Mouse (Mus musculus) ovary, adult 18-20 months (tissue): Measurements from ENCODE around the gene Serpinb6a.

ENCODE experiments used
- DNase-seq: peaks from one replicate; pipeline ENCODE4 v3.0.0; 2022; ENCODE audit warnings: low spot score, mixed read lengths

Serpinb6a gene

DNA sequence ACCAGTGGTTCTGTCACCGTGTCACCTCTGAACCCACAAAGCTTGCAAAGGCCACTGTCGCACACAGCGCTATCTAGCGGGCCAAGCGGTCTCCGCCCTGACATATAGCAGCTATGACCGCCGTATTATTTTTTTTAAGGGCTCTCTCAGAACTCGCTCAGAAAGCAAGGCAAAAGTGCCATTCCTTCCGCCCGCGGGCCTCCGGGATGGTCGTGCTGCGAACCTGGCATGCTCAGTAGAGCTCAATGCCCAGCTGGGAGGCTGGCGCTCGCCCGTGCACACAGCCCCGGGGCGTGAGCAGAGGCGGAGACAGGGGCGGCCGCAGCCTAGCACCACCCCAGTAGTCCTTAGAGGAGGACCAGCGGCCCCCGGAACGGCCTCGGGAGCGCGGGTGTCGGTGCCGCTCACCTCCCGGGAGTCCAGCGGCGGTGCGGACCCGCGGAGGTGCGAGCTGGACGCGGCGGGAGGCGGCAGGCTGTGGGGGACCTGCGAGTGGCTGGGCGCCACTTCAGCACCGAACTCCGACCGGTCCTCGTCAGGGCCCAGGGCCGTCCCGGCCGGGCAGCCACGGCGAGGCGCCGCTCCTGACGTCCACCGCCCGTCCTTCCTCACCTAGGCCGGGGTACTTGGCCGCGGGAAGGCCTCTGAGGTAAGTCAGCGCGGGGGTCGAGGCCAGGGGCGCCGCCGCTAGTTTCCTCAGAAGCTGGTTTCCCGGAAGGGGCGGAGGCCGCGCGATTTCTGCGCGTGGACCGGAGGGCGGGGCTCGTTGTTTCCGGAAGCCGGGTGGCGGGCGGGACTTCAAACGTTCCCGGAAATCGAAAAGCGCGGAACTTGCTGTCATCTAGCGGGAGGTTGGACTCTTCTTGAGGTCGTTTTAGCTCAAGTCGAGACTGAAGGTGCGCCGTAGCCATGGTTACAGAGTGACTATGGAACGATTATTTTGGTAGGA is at the start of gene Serpinb6a, which contains the start of gene Ripk1:
Gene Serpinb6a, minus strand, starts transcription at position 737 of the 949 bp plus-strand sequence.
Gene Ripk1, plus strand, starts transcription at position 306 of the 949 bp plus-strand sequence.
- DNase-seq: peak; percentile 84

DNA sequence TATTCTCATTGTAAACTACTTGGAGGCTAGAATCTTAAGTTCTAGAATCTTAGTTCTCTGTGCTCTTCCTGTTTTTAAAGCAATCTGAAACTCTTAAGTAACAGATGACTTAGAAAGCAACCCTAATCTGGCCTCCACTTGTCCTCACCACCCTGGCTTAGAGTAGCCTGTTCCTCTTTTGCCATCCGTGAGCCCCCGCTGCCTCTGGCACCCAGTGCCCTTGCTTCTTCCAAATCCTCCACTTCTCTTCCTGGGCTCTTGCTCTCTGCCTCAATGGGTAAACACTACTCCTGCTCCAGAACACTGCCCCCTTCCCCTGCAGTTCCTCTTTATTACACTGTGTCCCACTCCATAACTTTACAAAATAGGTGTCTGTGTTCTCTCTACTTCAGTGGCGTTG is 49.1 kb upstream of the Serpinb6a start:
- DNase-seq: no peak

DNA sequence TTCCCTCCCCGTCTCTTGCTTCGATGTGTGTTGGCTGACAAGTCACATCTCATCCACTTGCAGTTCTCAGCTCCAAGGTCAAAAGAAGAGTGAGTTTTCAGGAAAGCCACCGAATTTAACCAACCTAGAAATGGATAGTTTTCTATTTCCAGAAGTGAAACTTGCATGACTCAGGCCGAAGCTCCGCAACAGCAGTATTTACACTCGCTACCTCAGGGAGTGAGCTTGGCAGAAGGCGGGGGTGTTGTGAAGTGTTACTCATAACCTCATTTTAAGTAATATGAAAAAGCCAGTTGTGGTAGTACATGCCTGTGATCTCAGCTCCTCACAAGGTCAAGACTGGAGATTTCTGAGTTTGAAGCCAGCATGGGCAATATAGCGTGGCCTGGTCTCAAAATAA is 47.9 kb upstream of the Serpinb6a start:
- DNase-seq: no peak

DNA sequence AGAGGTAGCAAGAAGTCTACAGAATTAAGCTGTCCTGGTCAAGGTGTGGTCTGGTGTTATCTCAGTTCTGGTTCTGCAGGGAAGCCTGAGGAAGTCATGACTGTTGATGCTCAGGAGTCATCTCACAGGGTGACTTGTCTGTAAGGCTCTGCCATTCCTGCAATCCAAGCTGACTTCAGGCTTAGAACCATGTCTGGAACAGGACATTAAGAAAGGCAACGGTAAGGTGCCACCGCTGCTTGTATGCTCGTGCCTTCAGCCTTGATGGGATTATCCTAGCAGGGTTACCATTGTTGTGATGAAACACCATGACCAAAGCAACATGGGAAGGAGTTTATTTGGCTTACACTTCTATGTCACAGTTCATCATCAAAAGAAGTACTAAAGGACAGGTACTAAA is 44.9 kb upstream of the Serpinb6a start:
- no peak for DNase-seq

DNA sequence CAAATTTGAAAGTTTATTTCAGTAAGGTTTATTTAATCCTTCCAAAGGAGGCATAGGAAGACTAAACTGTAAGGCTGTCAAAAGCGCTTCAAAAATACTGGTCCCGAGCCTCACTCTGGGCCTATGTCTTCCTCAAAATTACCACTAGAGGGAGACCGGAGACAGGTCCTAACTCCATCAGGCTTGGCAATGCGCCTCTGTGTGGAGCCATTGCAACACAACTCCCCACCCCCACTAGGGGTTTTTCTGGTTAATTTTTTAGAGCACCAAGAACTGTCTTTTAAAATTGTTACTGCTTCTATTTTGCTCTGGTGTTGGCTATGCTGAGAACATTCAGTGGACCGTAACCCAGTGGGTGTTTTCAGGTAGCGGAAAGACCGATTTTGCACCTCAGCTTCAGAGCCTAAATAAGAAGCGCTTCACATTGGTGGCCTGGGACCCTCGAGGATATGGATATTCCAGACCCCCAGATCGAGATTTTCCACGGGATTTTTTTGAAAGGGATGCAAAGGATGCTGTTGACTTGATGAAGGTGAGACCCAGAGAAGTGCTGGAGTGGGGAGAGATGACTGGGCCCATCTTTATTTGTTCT is 43.9 kb upstream of the Serpinb6a start:
- peak; percentile 52 for DNase-seq

DNA sequence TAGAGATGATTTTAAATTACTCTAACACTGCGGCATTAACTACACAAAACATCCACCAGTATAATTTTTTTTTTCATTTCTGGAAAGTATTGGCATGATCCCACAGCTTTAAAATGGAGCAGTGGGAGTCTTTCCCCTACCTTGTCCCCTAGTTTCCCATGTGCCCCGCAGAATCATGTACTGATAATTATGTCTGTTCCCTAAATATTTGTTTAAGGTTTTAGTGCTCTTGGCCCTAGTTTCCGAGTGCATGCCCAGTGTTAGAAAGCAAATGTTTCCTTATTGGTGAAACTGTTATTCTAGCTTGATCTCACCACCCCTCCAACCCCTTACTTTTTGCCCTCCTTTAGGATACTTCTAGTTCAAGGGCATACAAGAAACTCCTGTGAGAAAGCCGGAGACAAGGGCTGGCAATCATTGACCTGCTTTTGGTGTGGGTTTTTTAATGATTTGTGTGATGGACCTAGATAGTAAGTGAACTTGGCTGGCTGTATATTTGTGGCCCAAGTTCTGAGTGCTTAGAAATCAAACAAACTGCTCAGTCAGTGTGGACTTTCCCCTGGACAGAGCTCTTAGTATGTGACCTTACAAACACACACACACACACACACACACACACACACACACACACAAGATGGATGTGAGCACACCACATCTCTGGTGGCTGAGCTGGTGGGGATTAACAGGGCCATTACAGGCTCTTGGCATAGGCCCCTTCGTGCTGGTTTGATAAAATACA is 43.1 kb upstream of the Serpinb6a start:
- DNase-seq: no peak

DNA sequence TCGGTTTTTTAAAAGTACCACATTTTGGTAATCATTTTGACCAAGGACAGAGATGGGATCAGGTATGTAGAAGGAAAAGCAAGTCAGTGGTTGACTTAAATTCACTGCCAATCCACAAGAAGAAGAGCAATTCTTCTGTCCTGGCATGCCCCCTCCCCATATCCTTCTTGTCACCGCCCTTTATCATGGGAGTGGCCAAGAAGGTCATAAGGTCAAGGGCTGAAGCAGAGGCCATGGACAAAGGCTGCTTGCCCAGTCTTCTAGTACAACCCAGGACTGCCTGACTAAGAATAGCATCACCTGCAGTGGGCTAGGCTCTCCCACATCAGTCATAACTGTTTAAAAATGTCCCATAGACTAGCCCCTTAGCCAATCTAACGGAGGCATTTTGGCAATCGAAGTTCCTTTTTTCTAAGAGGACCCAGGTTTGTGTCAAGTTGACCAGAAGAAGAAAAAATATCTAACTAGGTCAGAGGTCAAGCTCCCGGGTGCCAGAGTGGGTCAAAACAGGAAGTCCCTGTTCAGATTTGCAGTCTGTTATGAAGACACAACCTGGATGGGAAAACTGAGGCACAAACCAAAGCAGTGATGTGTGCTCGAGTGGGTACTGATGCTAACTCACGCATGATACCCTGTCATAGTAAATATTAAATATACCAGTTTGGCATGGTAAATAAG is 41.3 kb upstream of the Serpinb6a start:
- no peak for DNase-seq

DNA sequence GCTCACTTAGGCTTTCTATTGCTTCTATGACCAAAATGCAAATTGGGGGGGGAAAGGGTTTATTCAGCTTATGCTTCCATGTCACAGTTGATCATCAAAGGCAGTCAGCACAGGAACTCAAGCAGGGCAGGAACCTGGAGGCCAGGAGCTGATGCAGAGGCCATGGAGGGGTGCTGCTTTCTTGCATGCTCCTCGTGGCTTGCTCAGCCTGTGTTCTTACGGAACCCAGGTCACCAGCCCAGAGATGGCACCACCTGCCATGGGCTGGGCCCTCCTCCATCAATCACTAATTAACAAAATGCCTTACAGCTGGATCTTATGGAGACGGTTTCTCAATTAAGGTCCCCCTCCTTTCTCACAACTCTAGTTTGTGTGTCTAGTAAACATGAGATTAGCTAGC is 37.5 kb upstream of the Serpinb6a start:
- no peak for DNase-seq

DNA sequence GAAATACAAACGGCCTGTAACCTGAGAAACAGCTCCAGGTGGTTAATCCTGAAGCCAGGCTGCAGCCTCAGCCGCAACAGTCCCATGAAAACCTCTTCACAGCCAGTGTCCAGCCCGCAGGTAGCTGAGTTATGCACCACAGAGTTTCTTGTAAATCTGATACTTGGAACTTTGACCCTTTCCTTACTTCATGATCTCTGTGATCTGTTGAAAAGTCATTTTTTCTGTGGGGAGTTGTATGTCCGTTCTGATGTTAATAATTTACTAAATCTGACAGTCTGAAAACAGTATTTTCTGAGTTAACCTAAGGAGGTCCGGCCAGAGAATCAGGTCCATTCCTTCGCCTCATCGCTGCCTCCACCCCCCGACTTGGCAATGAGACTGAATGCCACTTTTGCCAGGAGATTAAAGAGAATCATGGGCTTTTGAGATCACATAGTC is 36.3 kb upstream of the Serpinb6a start:
- no peak for DNase-seq

DNA sequence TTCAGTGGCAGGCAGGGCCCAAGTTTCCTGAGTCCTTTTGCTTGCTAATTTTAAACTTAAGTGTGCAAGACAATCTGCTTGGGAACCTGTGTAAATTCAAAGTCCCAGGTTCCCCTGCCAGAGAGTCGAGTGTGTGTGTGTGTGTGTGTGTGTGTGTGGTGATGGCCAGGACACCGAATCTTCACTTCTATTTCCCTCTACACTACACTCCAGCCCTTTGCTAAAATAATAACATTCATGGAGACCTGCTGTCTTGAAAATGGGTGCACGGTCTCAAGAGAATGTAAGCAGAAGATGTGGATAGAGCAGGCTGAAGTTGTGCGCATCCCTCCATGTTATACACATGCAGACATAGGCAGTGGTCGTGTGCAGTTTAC is 35.5 kb upstream of the Serpinb6a start:
- no peak for DNase-seq

DNA sequence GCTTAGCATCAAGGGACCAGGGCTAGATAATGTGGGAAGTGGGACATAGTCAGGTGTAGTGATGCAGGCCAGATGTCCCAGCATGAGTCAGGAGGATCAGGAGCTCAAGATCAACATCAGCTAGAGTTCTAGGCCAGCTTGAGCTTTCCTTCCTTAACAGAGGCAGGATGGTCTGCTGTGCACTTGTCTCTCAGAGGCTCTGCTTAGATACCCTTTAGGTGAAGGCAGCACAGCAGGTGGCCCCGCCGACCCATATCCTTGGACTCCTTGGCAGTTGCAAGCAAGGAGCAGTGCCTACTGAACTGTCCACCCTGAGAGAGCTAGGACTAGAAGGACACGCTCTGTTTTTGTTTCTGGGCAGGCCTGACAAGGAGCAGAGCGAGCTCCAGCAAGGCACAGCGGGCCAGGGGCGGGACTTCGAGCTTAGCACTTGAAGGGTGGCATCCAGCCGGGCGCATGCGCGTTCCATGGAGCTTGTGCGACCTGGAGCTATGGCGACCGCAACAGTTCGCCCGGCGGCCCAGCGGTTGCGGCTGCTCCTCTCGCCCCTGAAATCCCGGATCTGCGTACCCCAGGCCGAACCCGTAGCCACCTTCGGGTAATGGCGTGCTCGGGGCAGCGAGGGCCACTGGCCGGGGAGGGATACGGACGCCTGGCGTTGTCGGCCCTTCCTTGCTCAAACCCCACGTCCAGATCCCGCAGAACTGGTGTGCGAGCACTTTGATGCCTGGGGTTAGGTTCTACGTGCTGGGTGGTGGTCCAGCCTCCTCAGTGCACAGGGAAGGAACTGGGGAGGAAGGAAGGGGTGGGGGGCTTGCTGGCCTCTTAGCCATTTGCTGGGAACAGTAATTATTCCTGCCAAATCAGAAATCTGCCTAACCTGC is 34.8 kb upstream of the Serpinb6a start, which contains the start of gene Bphl:
Gene Bphl, plus strand, starts transcription at position 426 of the 884 bp plus-strand sequence.
- DNase-seq: peak; percentile 92

DNA sequence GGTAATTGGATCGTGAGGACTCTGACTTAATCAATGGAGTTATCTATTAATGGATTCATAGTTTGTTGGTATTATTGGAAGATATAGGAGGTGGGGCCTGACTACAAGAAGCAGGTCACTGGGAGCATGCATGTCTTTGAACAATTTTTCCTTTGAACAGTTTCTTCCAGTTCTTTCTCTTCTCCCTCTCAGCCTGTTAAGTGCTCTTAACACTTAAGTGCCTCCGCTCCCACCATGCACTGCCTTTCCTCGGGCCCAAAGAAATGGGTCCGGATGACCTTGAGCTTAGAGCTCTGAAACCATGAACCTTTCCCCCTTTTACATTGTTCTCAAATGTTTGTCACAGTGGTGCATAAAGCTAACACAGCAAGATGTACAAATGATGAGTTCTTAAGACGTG is 34.1 kb upstream of the Serpinb6a start:
- DNase-seq: no peak

DNA sequence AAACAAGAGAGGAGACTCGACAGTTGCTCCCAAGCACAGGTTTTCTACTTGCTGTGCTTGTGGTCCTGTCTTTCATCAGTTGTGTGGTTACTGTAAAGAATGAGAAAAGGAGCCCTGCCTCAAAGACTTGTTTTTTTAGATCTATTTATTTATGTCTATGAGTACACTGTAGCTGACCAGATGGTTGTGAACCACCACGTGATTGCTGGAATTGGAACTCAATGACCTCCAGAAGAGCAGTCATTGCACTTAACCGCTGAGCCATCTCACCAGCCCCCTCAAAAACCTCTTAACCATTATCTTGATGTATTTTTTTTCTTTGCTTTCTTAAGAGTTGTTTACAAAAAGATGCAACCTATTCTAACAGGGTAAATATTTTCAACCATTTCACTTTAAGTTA is 32.8 kb upstream of the Serpinb6a start:
- no peak for DNase-seq

DNA sequence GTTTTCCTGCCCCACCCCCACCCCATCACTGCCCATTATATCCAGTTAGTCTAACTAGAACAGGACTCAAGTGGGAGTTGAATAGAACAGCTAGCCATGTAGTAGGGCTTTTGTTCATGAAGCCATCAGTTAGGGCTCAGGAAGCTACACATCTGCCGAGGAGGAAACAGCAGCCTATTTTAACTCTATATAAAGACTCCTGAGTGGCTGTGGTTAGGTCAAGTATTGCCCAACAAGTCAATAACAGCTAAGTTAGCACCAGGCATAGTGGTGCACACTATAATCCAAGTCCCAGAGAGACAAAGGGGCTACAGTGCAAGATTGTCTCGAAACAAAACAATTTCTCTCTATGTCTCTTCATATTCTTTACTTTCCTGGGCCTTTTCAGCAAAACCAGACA is 29.4 kb upstream of the Serpinb6a start:
- DNase-seq: no peak

DNA sequence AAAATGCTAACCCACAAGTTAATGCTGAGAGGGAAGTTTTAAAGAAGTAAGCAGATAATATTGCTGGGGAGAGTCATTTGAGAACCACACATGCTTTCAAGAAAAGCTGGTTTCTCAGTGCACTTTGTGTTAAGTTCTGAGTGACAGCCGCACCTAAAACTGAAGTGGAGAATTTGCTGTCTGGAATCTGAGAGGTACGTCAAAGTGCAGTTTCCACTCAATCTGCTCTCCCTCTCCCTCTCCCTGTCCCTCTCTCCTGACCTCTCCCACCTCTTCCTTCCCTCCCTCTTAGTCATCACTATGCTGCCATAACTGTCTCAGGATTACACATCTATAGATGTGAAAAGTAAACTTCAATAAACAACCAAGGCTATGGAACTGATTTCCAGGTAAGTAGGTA is 19.4 kb upstream of the Serpinb6a start:
- DNase-seq: no peak

DNA sequence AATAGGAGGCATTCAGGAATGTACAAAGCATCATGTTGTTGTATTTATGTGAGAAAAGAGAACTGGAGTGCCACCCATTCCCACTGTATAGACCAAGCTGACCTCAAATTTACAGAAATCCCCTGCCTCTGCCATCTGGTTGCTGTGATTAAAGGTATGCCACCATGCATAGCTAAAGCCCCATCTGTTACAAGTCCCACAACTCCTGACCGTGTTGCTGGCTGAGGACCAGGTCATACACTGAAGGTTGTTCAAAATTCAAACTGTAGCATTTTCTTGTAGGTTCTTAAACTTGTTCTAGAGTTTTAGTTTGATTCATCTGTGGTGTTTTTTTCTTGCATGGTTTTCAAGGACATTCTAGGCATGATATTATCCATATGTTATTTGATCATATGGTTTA is 15.9 kb upstream of the Serpinb6a start:
- DNase-seq: no peak

DNA sequence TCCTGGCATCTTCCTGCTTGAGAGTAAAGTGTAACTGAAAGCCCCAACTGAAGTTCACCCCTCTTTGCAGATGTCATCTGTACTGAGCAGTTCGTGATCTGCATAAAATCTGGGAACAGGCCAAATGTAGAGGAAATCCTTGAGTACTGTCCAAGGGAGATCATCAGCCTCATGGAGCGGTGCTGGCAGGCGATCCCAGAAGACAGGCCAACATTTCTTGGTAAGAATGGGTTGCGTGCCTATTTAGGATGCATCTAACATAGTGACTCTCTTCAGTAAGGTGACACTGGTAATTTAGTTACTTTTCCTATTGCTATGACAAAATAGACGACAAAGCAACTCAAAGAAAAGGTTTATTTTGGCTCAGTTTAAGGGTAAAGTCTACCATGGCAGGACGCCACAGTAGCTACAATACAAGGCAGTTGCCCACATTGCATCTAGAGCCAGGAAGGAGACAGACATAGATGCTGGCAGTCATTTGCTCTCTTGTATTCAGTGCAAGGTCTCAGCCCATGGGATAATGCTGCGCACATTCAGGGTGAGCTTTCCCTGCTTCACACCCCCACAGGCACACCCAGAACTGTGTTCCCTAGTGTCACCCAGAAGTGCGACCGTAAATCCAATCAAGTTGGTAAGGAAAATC is 14.5 kb upstream of the Serpinb6a start:
- no peak for DNase-seq

DNA sequence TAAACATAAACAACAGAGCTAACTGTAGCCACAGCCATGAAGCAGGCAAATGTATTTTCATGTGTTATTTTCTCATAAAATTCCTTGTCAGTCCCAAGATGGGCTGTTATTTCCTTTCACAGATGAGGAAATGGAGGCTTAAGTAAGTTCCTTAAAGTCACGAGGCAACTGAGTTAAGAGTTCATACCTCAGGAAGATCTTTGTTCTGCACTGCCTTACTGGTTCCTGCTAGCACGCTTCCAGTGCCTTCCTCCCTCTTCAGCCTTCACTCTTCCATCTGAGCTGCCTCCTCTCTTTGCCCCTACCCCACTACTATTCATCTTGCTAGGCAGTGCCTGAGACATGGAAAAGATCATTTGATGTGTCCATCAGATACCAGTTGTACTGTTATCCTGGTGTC is 4.6 kb upstream of the Serpinb6a start:
- DNase-seq: no peak

DNA sequence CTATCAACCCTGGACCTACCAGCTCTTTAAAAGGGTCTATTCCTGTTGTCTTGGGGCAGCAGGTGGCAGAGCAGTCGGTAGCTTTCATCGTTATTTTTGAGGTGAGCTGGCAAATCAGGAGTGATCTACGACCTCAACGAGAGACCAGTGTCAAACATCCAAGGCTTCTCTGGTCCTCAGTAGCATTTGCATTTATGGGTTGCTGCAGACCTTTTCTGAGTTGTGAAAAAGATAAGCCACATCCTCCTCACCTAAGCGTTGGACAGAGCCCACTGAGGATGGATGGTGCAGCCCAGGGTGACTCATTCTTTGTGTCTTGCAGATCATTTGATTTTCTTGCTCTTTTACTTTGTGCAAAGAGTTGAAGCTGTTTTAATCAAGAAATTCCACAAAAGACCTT is 464 bp upstream of the Serpinb6a start:
- no peak for DNase-seq

DNA sequence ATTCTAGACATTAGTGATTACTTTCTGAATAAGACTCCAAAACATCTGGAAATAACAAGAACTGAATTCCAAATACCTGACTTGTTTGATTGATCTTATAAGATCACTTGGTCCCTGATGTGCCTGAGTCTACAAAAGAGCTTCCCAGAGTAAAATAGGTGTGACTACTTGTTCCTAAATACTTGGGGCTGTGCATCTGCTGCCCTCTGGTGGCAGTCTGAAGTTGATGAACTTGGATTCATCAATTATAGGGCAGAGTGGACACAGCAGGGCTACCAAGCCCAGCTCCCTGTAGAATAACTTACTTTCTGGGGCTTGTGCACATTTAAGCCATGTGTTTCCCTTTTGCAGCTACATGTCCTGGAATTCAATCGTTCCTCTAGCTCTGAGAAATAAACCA is 7.4 kb downstream of the Serpinb6a start:
- DNase-seq: peak; percentile 45

DNA sequence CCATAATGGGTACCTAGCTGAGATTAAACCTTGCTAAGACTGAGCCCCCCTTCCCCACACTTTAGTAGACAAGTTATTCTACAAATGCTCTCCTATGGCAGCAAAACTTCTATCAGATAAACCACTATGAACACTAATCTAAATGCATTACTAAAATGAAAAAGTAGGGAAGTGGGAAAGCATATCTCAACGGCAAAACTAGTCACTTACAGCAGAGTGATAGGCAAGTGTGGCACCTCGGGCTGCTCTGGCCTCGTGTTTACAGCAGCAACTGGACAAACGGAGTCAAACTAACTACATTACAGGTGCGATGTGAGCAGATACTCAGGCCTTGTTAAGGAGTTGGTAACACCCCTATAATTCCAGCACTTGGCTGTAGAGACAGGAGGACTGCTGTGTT is 13.0 kb downstream of the Serpinb6a start:
- no peak for DNase-seq
